Mouse (Mus musculus) small intestine, adult 2 months (tissue): ENCODE results near the gene Itpkb.

ENCODE experiments used
- CTCF ChIP-seq: fragments of 200-500 bp; IDR thresholded peaks from 2 replicates; pipeline ENCODE4 v1.5.1; 2012; ENCODE audit warnings: low read depth, mild to moderate bottlenecking, control low read depth, inconsistent platforms, low read length, moderate library complexity, mixed read lengths; ENCODE audit not compliant: insufficient replicate concordance, insufficient read length; ENCODE audit errors: extremely low read depth
- POLR2A ChIP-seq: fragments of 200-500 bp; IDR thresholded peaks from 2 replicates; pipeline ENCODE4 v1.6.1; 2012; ENCODE audit warnings: low read depth, mild to moderate bottlenecking, control low read depth, inconsistent platforms, low read length, moderate library complexity

GRCm38 (mm10) chr1:180315127-180315526 is 15.2 kb upstream of the Itpkb start:
- TF ChIP-seq POLR2A (no peak), CTCF (no peak)
